ENCODE assay signal across 8 mouse cellular contexts in the genomic region with DNA sequence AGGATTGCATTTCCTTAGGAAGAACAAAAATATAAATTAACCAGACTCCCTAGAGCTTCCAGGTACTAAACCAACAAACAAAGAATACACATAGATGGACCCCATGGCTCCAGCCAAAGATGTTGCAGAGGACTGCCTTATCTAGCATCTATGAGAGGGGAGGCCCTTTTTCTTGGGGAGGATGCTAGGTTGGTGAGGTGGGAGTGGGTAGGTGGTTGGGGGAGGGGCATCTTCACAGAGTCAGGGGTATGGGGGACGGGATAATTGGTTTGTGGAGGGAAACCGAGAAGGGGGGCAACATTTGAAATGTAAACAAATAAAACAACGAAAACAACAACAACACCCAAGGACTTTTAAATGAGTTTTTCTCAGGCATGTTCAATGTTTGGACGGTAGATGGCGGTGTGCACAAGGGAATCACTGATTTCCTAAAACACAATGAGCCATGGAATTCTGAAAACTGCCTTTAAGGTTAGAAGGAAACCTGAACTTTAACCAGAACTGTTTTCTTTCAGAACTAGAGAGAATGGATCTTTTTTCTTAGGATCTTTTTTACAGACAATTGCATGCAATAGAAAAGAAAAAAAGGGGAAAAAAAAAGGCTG.
DNase-seq lines count a peak whose midpoint lies in the region; ATAC-seq and TF ChIP-seq lines count a peak whose summit lies in the region.
"Not testable (repeated sequence)": the region's sequence is repeated elsewhere in the genome, so short reads cannot be mapped to it uniquely, and the experiment has no call there.

No protein-coding gene starts in this region.

- H3K4me3 ChIP-seq in G1E (ENCODE audit: low read depth, low read length); forebrain, embryonic 10.5 days; heart, postnatal 0 days (ENCODE audit: low read depth, low read length); intestine, embryonic 14.5 days (ENCODE audit: low read depth, low read length); limb, embryonic 11.5 days (ENCODE audit: low read depth, low read length): not testable (repeated sequence)

- H3K9me3 ChIP-seq in G1E (replicated peaks); forebrain, embryonic 10.5 days; heart, postnatal 0 days (replicated peaks; ENCODE audit: control insufficient read depth, low read length); intestine, embryonic 14.5 days (ENCODE audit: control insufficient read depth, low read length); limb, embryonic 11.5 days (ENCODE audit: control insufficient read depth, low read length): not testable (repeated sequence)

- ATAC-seq in G1E (ENCODE audit: extremely low read depth, insufficient number of reproducible peaks, low FRiP score, poor library complexity, severe bottlenecking), result 0 out of 2 replicates have a peak, but pooled peaks have one; percentile 8
- ATAC-seq in heart, postnatal 0 days (ENCODE audit: insufficient read depth, low read depth); intestine, embryonic 14.5 days (replicated peaks; ENCODE audit: low FRiP score, low TSS enrichment, low read depth); limb, embryonic 11.5 days (ENCODE audit: insufficient number of reproducible peaks, low FRiP score, low TSS enrichment, low read depth): not testable (repeated sequence)
- 0 out of 2 replicates have a peak, but pooled peaks have one; percentile 37 for ATAC-seq in megakaryocyte progenitor cell, adult 5-6 weeks (replicated peaks; ENCODE audit: poor library complexity)

- not testable (repeated sequence) for TF ChIP-seq EP300 in heart, postnatal 0 days (IDR thresholded peaks at IDR 0.05; ENCODE audit: low read depth)

- not testable (repeated sequence) for H3K4me1 ChIP-seq in G1E (ENCODE audit: insufficient read depth, low read depth, low read length); forebrain, embryonic 10.5 days; heart, postnatal 0 days (ENCODE audit: control insufficient read depth, insufficient read depth); intestine, embryonic 14.5 days (replicated peaks; ENCODE audit: control insufficient read depth, insufficient read depth, low read length); limb, embryonic 11.5 days (ENCODE audit: control insufficient read depth, insufficient read depth, low read length)

- H3K9ac ChIP-seq in heart, postnatal 0 days (replicated peaks; ENCODE audit: low read depth, low read length); intestine, embryonic 14.5 days (ENCODE audit: low read length); limb, embryonic 11.5 days (ENCODE audit: low read length): not testable (repeated sequence)

- WGBS in forebrain, embryonic 10.5 days, result 7% methylated on average over 5 of the region's 5 CpGs
- 7% methylated on average over 5 of the region's 5 CpGs for WGBS in heart, postnatal 0 days
- 3% methylated on average over 5 of the region's 5 CpGs for WGBS in intestine, embryonic 14.5 days
- WGBS in limb, embryonic 11.5 days, result 8% methylated on average over 5 of the region's 5 CpGs

- not testable (repeated sequence) for H3K4me2 ChIP-seq in heart, postnatal 0 days (ENCODE audit: low read depth, low read length); intestine, embryonic 14.5 days (ENCODE audit: low read length); limb, embryonic 11.5 days (ENCODE audit: low read depth, severe bottlenecking)

- H3K36me3 ChIP-seq in G1E (replicated peaks); forebrain, embryonic 10.5 days (replicated peaks); heart, postnatal 0 days (replicated peaks; ENCODE audit: control insufficient read depth, insufficient read depth, low read length); intestine, embryonic 14.5 days (ENCODE audit: control insufficient read depth, insufficient read depth, low read length); limb, embryonic 11.5 days (ENCODE audit: control insufficient read depth, insufficient read depth, low read length): not testable (repeated sequence)

- peak; percentile 29; the same call in 1 of the 2 replicates for TF ChIP-seq CTCF in G1E (IDR thresholded peaks at IDR 0.05; ENCODE audit: low read depth, low read length)
- peak; percentile 42 for TF ChIP-seq CTCF in heart, postnatal 0 days (IDR thresholded peaks at IDR 0.05; ENCODE audit: low read depth)

- not testable (repeated sequence) for H3K27ac ChIP-seq in forebrain, embryonic 10.5 days; heart, postnatal 0 days (ENCODE audit: low read depth); intestine, embryonic 14.5 days (ENCODE audit: low read depth); limb, embryonic 11.5 days (replicated peaks; ENCODE audit: low read depth, low read length)

- DNase-seq in G1E (ENCODE audit: low spot score); heart, postnatal 0 days (ENCODE audit: low spot score): not testable (repeated sequence)
- DNase-seq in c-Kit-positive CD71-positive TER-119-positive erythroid progenitor cells, embryonic 14.5 days (ENCODE audit: low spot score), result peak; percentile 1
- peak; percentile 16 for DNase-seq in forebrain, embryonic 10.5 days (ENCODE audit: extremely low spot score, low spot score)
- DNase-seq in intestine, embryonic 14.5 days (ENCODE audit: low spot score), result peak; percentile 55
- DNase-seq in limb, embryonic 11.5 days (ENCODE audit: low spot score), result peak; percentile 45
- DNase-seq in retina, adult 2 months (ENCODE audit: low read depth, low spot score), result peak; percentile 0

- not testable (repeated sequence) for H3K27me3 ChIP-seq in G1E (ENCODE audit: insufficient read depth, low read length); forebrain, embryonic 10.5 days (ENCODE audit: poor library complexity, severe bottlenecking); heart, postnatal 0 days (ENCODE audit: control insufficient read depth, insufficient read depth, low read length); intestine, embryonic 14.5 days (replicated peaks; ENCODE audit: control insufficient read depth, insufficient read depth, low read length); limb, embryonic 11.5 days (ENCODE audit: control insufficient read depth, insufficient read depth, low read length)
